Mouse (Mus musculus): Measurements from ENCODE around the gene Dpy30. TPM values are rescaled to one million over a fixed set of nuclear protein-coding genes. Genes with fewer than 3 reads are reported as not detected.

The Dpy30 gene
- total and polyA plus RNA-seq, 3 experiments, result 121 to 192 TPM; not detected in 1

GRCm38 (mm10) chr17:74294426-74295025 is 29.2 kb downstream of the Dpy30 start:
- DNase-seq (ENCODE audit: low read depth, low spot score), result peak; percentile 85
- Histone ChIP-seq H3K4me1 (ENCODE audit: control insufficient read depth in 1 of 2, insufficient read depth in 2 of 2, low read length in 2 of 2) (peaks cover 18 to 20% of the 10 kb centered on the region in 2 experiments), H3K9ac (ENCODE audit: control insufficient read depth, low read depth, low read length, poor library complexity, severe bottlenecking) (peak overlapping the region; percentile 95), H3K9me3 (replicated peaks; ENCODE audit: insufficient read depth, low read length) (no peaks in the 10 kb centered on the region), H3K27ac (ENCODE audit: control insufficient read depth, low read depth, low read length) (peak overlapping the region; percentile 66), H3K4me3 (ENCODE audit: control insufficient read depth in 1 of 2, insufficient read depth in 1 of 2, low read depth in 2 of 2, low read length in 2 of 2) (peak overlapping the region; percentile 99), H3K27me3 (ENCODE audit: control insufficient read depth in 1 of 2, insufficient read depth in 2 of 2, low read length in 2 of 2) (no peaks in the 10 kb centered on the region), H3K36me3 (ENCODE audit: control insufficient read depth in 1 of 2, insufficient read depth in 2 of 2, low read length in 2 of 2) (peaks cover 2 to 34% of the 10 kb centered on the region in 2 experiments), H3K79me2 (ENCODE audit: control insufficient read depth, insufficient read depth, low read length, poor library complexity) (peaks cover 44% of the 10 kb centered on the region)
- TF ChIP-seq TAL1 (IDR thresholded peaks at IDR 0.05; ENCODE audit: low read length), result no peak
- no peak for TF ChIP-seq MEF2A (IDR thresholded peaks at IDR 0.05; ENCODE audit: extremely low read depth, insufficient replicate concordance, low read depth, low read length, poor library complexity, severe bottlenecking)
- no peak for TF ChIP-seq CTCF (IDR thresholded peaks at IDR 0.05 in 2 of 3, conservative IDR thresholded peaks at IDR 0.05 in 1 of 3; ENCODE audit: control insufficient read depth in 1 of 3, insufficient read depth in 1 of 3, low read depth in 2 of 3, low read length in 3 of 3, poor library complexity in 1 of 3, severe bottlenecking in 1 of 3)
- TF ChIP-seq JUND (IDR thresholded peaks at IDR 0.05; ENCODE audit: low read depth, low read length), result no peak
- no peak for TF ChIP-seq POLR2AphosphoS2 (IDR thresholded peaks at IDR 0.05; ENCODE audit: low read length)
- TF ChIP-seq MAZ (IDR thresholded peaks at IDR 0.05; ENCODE audit: low read depth, low read length), result peak; percentile 18; the same call in 1 of the 2 replicates
- TF ChIP-seq TBP (IDR thresholded peaks at IDR 0.05; ENCODE audit: low read depth, low read length), result no peak
- TF ChIP-seq NELFE (IDR thresholded peaks at IDR 0.05; ENCODE audit: low read depth, low read length), result peak; percentile 57
- peak; percentile 69; the same call in 1 of the 2 replicates for TF ChIP-seq ZMIZ1 (IDR thresholded peaks at IDR 0.05; ENCODE audit: low read depth, low read length)
- TF ChIP-seq ELF1 (IDR thresholded peaks at IDR 0.05; ENCODE audit: low read depth, low read length), result 0 out of 2 replicates have a peak, but pooled peaks have one; percentile 8
- peak; percentile 18; the same call in 1 of the 2 replicates for TF ChIP-seq ETS1 (IDR thresholded peaks at IDR 0.05; ENCODE audit: low read depth, low read length)
- TF ChIP-seq MAX (IDR thresholded peaks at IDR 0.05; ENCODE audit: low read length), result 0 out of 2 replicates have a peak, but pooled peaks have one; percentile 23
- peak; percentile 44; the same call in 1 of the 2 replicates for TF ChIP-seq MXI1 (IDR thresholded peaks at IDR 0.05; ENCODE audit: low read depth, low read length)
- no peak for TF ChIP-seq USF2 (IDR thresholded peaks at IDR 0.05; ENCODE audit: borderline replicate concordance in 1 of 2, insufficient read depth in 1 of 2, low read depth in 1 of 2, low read length in 2 of 2)
- 0 out of 2 replicates have a peak, but pooled peaks have one; percentile 28 for TF ChIP-seq HCFC1 (IDR thresholded peaks at IDR 0.05; ENCODE audit: low read depth, low read length)
- TF ChIP-seq E2F4 (IDR thresholded peaks at IDR 0.05; ENCODE audit: borderline replicate concordance, low read depth, low read length), result no peak
- no peak for TF ChIP-seq RAD21 (IDR thresholded peaks at IDR 0.05; ENCODE audit: low read depth, low read length)
- TF ChIP-seq USF1 (IDR thresholded peaks at IDR 0.05; ENCODE audit: low read depth, low read length), result no peak
- no peak for TF ChIP-seq GATA1 (IDR thresholded peaks at IDR 0.05; ENCODE audit: low read depth, low read length)
- no peak; the same call in 1 of the 2 replicates for TF ChIP-seq SIN3A (IDR thresholded peaks at IDR 0.05; ENCODE audit: low read length)
- no peak for TF ChIP-seq RCOR1 (IDR thresholded peaks at IDR 0.05; ENCODE audit: low read depth, low read length)
- no peak for TF ChIP-seq CHD2 (IDR thresholded peaks at IDR 0.05; ENCODE audit: low read length)
- no peak for TF ChIP-seq EP300 (IDR thresholded peaks at IDR 0.05; ENCODE audit: low read depth in 1 of 2, low read length in 2 of 2)
- TF ChIP-seq ZNF384 (IDR thresholded peaks at IDR 0.05; ENCODE audit: low read depth, low read length), result no peak
- TF ChIP-seq MYC (IDR thresholded peaks at IDR 0.05; ENCODE audit: low read depth, low read length), result no peak
- no peak for TF ChIP-seq MAFK (IDR thresholded peaks at IDR 0.05; ENCODE audit: borderline replicate concordance, low read depth, low read length)
- no peak for TF ChIP-seq SMC3 (IDR thresholded peaks at IDR 0.05; ENCODE audit: low read depth, low read length)
- TF ChIP-seq BHLHE40 (IDR thresholded peaks at IDR 0.05; ENCODE audit: borderline replicate concordance, low read depth, low read length), result no peak
- TF ChIP-seq MYB (IDR thresholded peaks at IDR 0.05; ENCODE audit: low read depth, low read length), result no peak
- TF ChIP-seq ZKSCAN1 (IDR thresholded peaks at IDR 0.05; ENCODE audit: low read depth, low read length), result no peak
- TF ChIP-seq POLR2AphosphoS5 (IDR thresholded peaks at IDR 0.05; ENCODE audit: borderline replicate concordance, low read depth, low read length), result no peak
- peak; percentile 25 to 79; a peak in 3 of 4 replicates for TF ChIP-seq POLR2A (IDR thresholded peaks at IDR 0.05; ENCODE audit: control insufficient read depth in 1 of 2, insufficient read depth in 1 of 2, low read depth in 1 of 2, low read length in 2 of 2, poor library complexity in 1 of 2)
- TF ChIP-seq GABPA (IDR thresholded peaks at IDR 0.05; ENCODE audit: low read depth, low read length), result no peak
- TF ChIP-seq ZC3H11A (IDR thresholded peaks at IDR 0.05; ENCODE audit: low read depth, low read length), result no peak
- TF ChIP-seq TCF12 (IDR thresholded peaks at IDR 0.05; ENCODE audit: low read depth, low read length), result peak; percentile 45; the same call in 1 of the 2 replicates
- TF ChIP-seq NRF1 (IDR thresholded peaks at IDR 0.05; ENCODE audit: insufficient read depth, low read depth, low read length, poor library complexity, severe bottlenecking), result no peak
- 0 out of 2 replicates have a peak, but pooled peaks have one; percentile 46 for TF ChIP-seq CHD1 (IDR thresholded peaks at IDR 0.05; ENCODE audit: low read depth, low read length)
